Mouse (Mus musculus): ENCODE data around the gene Sdccag8. TPM values are rescaled to one million over a fixed set of nuclear protein-coding genes. Genes with fewer than 3 reads are reported as not detected.

Gene Sdccag8
- polyA plus RNA-seq, 1 experiment from 2014 or later: 17.4 TPM

DNA sequence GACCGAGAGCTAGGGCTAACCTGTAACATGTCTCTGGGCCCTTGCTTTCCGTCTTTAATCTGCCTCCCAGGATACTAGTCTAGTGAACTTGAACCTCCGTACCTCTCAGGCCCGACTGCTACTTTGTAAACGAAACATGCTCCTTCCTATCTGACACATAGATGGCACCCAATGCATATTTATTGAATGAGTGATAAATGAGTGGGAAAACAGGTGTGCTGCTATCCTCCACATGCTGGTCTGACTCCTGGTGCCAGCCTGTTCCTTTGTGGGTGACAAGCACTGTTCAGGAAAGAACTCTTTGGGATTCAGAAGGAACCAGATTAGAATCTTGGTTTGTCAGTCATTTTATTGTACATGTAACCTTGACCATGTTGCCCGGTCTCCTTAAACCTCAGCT lies 134.9 kb downstream of the Sdccag8 start:
- H3K36me3 ChIP-seq (ENCODE audit: control insufficient read depth, insufficient read depth, low read length): no peaks in the 10 kb centered on the region
- ATAC-seq (ENCODE audit: insufficient read depth, low FRiP score): no peak
- no peaks in the 10 kb centered on the region for H3K9me3 ChIP-seq (replicated peaks; ENCODE audit: control insufficient read depth, low read length)
- H3K27me3 ChIP-seq (ENCODE audit: control insufficient read depth, insufficient read depth, low read length): no peaks in the 10 kb centered on the region
- WGBS: 79% methylated on average over 6 of the region's 6 CpGs
- H3K4me1 ChIP-seq (ENCODE audit: control insufficient read depth, insufficient read depth, low read length): no peaks in the 10 kb centered on the region
- H3K27ac ChIP-seq (ENCODE audit: low read length): no peak overlapping the region
- H3K9ac ChIP-seq (ENCODE audit: low read length): no peak overlapping the region
- H3K4me2 ChIP-seq (ENCODE audit: low read depth, low read length): no peak overlapping the region
- no peak overlapping the region for H3K4me3 ChIP-seq (replicated peaks; ENCODE audit: low read length)

DNA sequence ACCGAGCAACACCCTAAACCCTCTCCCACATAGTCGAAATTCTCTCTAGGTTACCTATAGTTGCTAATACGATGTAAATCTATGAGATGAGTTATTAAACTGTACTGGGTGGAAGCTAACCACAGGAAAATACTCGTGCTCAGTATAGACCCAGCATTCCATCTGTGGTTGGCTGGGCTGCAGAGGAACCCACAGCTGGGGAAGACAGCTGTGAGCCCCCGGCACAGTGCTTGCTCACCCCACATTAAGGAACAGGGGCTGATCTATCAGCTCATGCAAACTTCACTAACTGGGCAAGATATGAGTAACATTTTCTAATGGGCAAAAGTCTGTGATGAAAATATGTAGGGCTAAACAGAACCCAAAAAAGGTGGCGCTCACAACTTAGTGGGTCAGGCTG lies 135.6 kb downstream of the Sdccag8 start:
- Histone ChIP-seq H3K36me3 (ENCODE audit: control insufficient read depth, insufficient read depth, low read length) (no peaks in the 10 kb centered on the region), H3K9ac (ENCODE audit: low read length) (no peak overlapping the region), H3K4me1 (ENCODE audit: control insufficient read depth, insufficient read depth, low read length) (no peaks in the 10 kb centered on the region)

DNA sequence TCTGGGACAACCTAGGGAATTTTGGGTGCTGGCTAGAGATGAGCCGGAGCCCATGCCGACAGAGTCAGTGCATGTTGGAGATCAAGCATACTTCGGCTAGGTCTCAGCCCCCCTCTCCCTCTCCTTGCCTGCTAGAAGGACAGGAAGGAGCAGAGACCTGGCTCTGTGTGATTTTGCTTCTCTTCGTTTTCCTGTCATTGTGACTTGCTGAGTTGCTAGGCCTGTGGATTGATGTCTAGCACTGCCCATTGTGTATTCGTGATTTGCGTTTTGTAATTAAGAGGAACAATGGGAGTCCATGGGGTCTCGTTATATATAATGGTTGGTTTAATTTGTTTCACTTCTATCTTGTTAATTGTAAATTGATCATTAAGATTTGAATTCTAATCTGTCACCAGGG lies 137.4 kb downstream of the Sdccag8 start:
- ATAC-seq (ENCODE audit: insufficient read depth, low FRiP score): no peak
- no peak overlapping the region for H3K4me3 ChIP-seq (replicated peaks; ENCODE audit: low read length)
- WGBS: 68% methylated on average over 7 of the region's 7 CpGs
- H3K4me2 ChIP-seq (ENCODE audit: low read depth, low read length): no peak overlapping the region
- no peaks in the 10 kb centered on the region for H3K4me1 ChIP-seq (ENCODE audit: control insufficient read depth, insufficient read depth, low read length)
- no peaks in the 10 kb centered on the region for H3K36me3 ChIP-seq (ENCODE audit: control insufficient read depth, insufficient read depth, low read length)
- no peaks in the 10 kb centered on the region for H3K27me3 ChIP-seq (ENCODE audit: control insufficient read depth, insufficient read depth, low read length)
- no peaks in the 10 kb centered on the region for H3K9me3 ChIP-seq (replicated peaks; ENCODE audit: control insufficient read depth, low read length)
- no peak overlapping the region for H3K9ac ChIP-seq (ENCODE audit: low read length)
- H3K27ac ChIP-seq (ENCODE audit: low read length): no peak overlapping the region

More for the DNA sequence above, 135.6 kb downstream of the Sdccag8 start:
- Histone ChIP-seq H3K9me3 (replicated peaks; ENCODE audit: control insufficient read depth, low read length) (no peaks in the 10 kb centered on the region), H3K27me3 (ENCODE audit: control insufficient read depth, insufficient read depth, low read length) (no peaks in the 10 kb centered on the region), H3K4me3 (replicated peaks; ENCODE audit: low read length) (no peak overlapping the region), H3K4me2 (ENCODE audit: low read depth, low read length) (no peak overlapping the region), H3K27ac (ENCODE audit: low read length) (no peak overlapping the region)
- ATAC-seq (ENCODE audit: insufficient read depth, low FRiP score): no peak
- WGBS: 83% methylated on average over 6 of the region's 6 CpGs

DNA sequence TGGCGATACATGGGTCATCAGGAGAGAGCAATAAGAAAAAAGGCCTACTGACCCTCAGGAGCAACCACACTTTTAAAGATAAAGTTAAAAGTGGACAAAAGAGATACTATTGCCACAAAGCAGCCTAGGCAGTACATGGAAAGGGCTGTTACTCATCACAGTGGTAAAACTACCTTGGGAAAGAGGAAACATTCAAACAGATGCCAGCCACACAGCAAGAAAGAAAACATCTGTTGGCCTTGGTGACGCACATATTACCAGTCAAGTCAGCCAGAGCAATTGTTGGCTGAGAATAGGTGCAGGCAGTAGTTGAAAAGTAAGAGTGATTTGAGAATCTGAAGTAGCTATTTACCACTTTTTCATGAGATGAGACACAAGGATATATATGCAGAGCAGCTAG lies 143.9 kb downstream of the Sdccag8 start:
- Histone ChIP-seq H3K36me3 (ENCODE audit: control insufficient read depth, insufficient read depth, low read length) (no peaks in the 10 kb centered on the region), H3K4me3 (replicated peaks; ENCODE audit: low read length) (no peak overlapping the region), H3K27me3 (ENCODE audit: control insufficient read depth, insufficient read depth, low read length) (no peaks in the 10 kb centered on the region), H3K27ac (ENCODE audit: low read length) (no peak overlapping the region), H3K4me1 (ENCODE audit: control insufficient read depth, insufficient read depth, low read length) (no peaks in the 10 kb centered on the region), H3K4me2 (ENCODE audit: low read depth, low read length) (no peak overlapping the region), H3K9me3 (replicated peaks; ENCODE audit: control insufficient read depth, low read length) (no peaks in the 10 kb centered on the region), H3K9ac (ENCODE audit: low read length) (no peak overlapping the region)
- no peak for ATAC-seq (ENCODE audit: insufficient read depth, low FRiP score)
- 78% methylated on average over 2 of the region's 2 CpGs for WGBS

DNA sequence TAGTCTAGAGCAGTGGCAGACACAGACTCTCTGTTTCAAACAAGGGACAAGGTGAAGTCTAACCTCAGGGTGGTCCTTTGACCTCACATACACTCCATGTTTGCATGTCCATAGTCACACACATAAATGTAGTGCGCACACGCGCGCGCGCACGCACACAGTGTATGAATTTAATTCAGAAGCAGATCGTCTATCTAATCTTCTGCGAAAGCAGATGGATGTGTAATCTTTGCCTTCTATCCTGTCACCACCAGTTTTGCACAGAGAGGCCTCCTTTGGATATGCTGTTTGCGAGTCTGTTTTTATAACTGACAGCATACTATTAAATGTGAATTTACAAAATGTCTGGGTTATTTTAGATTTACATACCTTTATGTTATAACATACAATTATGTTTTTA lies 147.3 kb downstream of the Sdccag8 start:
- Histone ChIP-seq H3K4me2 (ENCODE audit: low read depth, low read length) (no peak overlapping the region), H3K9ac (ENCODE audit: low read length) (no peak overlapping the region), H3K36me3 (ENCODE audit: control insufficient read depth, insufficient read depth, low read length) (no peaks in the 10 kb centered on the region), H3K4me3 (replicated peaks; ENCODE audit: low read length) (no peak overlapping the region), H3K27ac (ENCODE audit: low read length) (no peak overlapping the region), H3K27me3 (ENCODE audit: control insufficient read depth, insufficient read depth, low read length) (no peaks in the 10 kb centered on the region), H3K4me1 (ENCODE audit: control insufficient read depth, insufficient read depth, low read length) (no peaks in the 10 kb centered on the region), H3K9me3 (replicated peaks; ENCODE audit: control insufficient read depth, low read length) (no peaks in the 10 kb centered on the region)
- no peak for ATAC-seq (ENCODE audit: insufficient read depth, low FRiP score)
- 95% methylated on average over 10 of the region's 10 CpGs for WGBS

DNA sequence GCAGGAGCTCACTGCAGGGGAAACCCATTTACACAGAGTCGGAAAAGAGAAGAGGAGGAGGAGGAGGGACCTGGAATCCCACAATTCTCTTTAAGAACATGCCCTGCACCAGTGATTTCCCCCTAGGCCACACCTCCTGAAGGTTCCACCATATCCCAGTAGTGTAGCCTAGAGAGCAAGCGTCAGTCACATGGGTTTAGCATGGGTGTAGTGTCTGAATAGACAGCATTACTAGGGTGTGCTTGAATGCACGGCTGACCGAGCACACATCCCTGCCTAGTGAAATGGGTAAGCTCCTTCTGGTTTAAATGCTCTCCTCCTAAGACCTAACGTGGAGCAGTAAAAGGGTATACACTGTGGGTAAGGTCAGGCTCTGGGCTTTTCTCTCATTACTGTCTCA lies 148.4 kb downstream of the Sdccag8 start:
- Histone ChIP-seq H3K27me3 (ENCODE audit: control insufficient read depth, insufficient read depth, low read length) (no peaks in the 10 kb centered on the region), H3K4me3 (replicated peaks; ENCODE audit: low read length) (no peak overlapping the region), H3K4me2 (ENCODE audit: low read depth, low read length) (no peak overlapping the region), H3K9ac (ENCODE audit: low read length) (no peak overlapping the region), H3K4me1 (ENCODE audit: control insufficient read depth, insufficient read depth, low read length) (no peaks in the 10 kb centered on the region), H3K36me3 (ENCODE audit: control insufficient read depth, insufficient read depth, low read length) (no peaks in the 10 kb centered on the region), H3K9me3 (replicated peaks; ENCODE audit: control insufficient read depth, low read length) (no peaks in the 10 kb centered on the region), H3K27ac (ENCODE audit: low read length) (no peak overlapping the region)
- WGBS: 84% methylated on average over 5 of the region's 5 CpGs
- ATAC-seq (ENCODE audit: insufficient read depth, low FRiP score): no peak

DNA sequence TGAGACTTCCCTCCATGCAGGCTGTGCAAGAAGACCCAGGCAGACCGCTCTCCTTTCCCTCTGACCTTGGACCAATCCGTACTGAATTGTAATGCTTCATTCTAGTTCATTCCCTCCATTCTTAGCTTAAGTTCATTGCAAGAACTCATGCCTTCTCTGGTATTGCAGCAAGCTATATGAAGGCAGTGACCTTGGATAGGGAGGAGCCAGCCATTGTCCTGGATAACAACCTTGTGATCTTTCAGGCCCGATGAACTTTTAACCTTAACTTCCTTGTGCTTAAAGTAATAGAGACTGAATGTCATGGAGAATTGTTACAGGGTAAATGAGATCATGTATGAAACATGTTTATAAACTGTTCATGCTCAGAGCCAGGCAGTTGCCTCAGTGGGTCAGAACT lies 152.8 kb downstream of the Sdccag8 start:
- Histone ChIP-seq H3K27ac (ENCODE audit: low read length) (no peak overlapping the region), H3K36me3 (ENCODE audit: control insufficient read depth, insufficient read depth, low read length) (no peaks in the 10 kb centered on the region), H3K4me3 (replicated peaks; ENCODE audit: low read length) (no peak overlapping the region), H3K9ac (ENCODE audit: low read length) (no peak overlapping the region), H3K9me3 (replicated peaks; ENCODE audit: control insufficient read depth, low read length) (no peaks in the 10 kb centered on the region), H3K4me1 (ENCODE audit: control insufficient read depth, insufficient read depth, low read length) (no peaks in the 10 kb centered on the region), H3K27me3 (ENCODE audit: control insufficient read depth, insufficient read depth, low read length) (no peaks in the 10 kb centered on the region), H3K4me2 (ENCODE audit: low read depth, low read length) (no peak overlapping the region)
- no peak for ATAC-seq (ENCODE audit: insufficient read depth, low FRiP score)
- WGBS: 84% methylated on average over 3 of the region's 3 CpGs

DNA sequence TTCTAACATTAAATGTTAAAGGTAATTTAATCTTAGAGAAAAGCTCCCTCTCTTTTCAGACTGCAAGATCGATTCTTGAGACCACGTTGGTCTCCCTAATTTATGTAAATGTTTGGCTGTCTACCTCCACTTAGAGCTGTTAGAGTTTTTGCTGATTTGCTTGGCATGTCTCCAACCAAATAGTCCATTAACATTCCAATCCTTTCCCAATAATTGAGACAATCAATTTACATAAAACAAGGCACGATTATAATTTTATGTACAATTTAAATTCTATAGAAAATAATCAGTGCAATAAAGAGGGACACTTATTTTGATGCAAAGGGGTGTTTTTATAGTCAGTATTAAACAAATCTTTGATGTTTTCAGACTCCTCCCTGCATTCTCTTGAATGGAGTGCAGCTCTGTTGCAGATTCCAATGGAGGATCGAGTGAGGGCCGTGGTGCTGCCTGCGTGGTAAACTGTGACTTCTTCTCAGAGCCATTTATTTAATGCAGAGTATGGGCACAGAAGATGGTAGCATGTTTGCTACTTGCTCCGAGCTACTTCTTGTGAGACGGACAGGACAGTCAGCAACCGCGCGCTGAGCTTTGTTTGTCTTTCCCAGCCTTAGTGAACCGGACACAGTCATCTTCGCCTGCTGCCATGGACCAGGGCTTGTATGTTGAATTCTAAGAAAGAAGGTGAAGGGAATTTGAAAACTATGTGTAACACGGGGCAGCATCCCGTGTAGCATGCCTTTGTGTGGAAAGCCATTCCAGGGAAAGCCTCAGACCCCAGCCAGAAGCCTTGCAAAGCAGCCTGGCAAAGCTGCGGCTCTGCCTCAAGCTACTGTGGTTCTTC lies 156.4 kb downstream of the Sdccag8 start:
- WGBS: 70% methylated on average over 16 of the region's 16 CpGs
- no peak overlapping the region for H3K9ac ChIP-seq (ENCODE audit: low read length)
- H3K4me3 ChIP-seq (replicated peaks; ENCODE audit: low read length): no peak overlapping the region
- H3K36me3 ChIP-seq (ENCODE audit: control insufficient read depth, insufficient read depth, low read length): no peaks in the 10 kb centered on the region
- ATAC-seq (ENCODE audit: insufficient read depth, low FRiP score): no peak
- H3K27ac ChIP-seq (ENCODE audit: low read length): no peak overlapping the region
- H3K4me2 ChIP-seq (ENCODE audit: low read depth, low read length): no peak overlapping the region
- no peaks in the 10 kb centered on the region for H3K4me1 ChIP-seq (ENCODE audit: control insufficient read depth, insufficient read depth, low read length)
- H3K9me3 ChIP-seq (replicated peaks; ENCODE audit: control insufficient read depth, low read length): no peaks in the 10 kb centered on the region
- H3K27me3 ChIP-seq (ENCODE audit: control insufficient read depth, insufficient read depth, low read length): no peaks in the 10 kb centered on the region

DNA sequence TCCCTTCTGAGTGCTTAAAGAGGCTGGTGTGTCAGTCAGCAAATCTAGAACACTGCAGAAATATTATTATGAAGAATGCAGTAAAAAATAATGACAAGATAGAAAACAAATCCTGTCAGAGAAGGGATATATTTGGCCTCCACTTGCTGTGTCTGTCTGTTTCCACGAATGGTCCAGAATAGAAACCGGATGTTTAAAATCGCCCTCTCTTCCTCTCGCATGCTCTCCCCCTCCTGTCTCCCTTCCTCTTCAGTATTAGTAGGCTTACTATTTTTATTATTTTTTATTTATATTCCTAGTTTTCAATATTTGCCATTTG lies 157.0 kb downstream of the Sdccag8 start:
- ATAC-seq (ENCODE audit: insufficient read depth, low FRiP score): no peak
- 83% methylated on average over 4 of the region's 4 CpGs for WGBS
- Histone ChIP-seq H3K4me3 (replicated peaks; ENCODE audit: low read length) (no peak overlapping the region), H3K4me2 (ENCODE audit: low read depth, low read length) (no peak overlapping the region), H3K4me1 (ENCODE audit: control insufficient read depth, insufficient read depth, low read length) (no peaks in the 10 kb centered on the region), H3K36me3 (ENCODE audit: control insufficient read depth, insufficient read depth, low read length) (no peaks in the 10 kb centered on the region), H3K9ac (ENCODE audit: low read length) (no peak overlapping the region), H3K27me3 (ENCODE audit: control insufficient read depth, insufficient read depth, low read length) (no peaks in the 10 kb centered on the region), H3K27ac (ENCODE audit: low read length) (no peak overlapping the region), H3K9me3 (replicated peaks; ENCODE audit: control insufficient read depth, low read length) (no peaks in the 10 kb centered on the region)

Data from stomach, embryonic 16.5 days (tissue).